9 mouse cellular contexts compared by ENCODE assay signal in the genomic region with DNA sequence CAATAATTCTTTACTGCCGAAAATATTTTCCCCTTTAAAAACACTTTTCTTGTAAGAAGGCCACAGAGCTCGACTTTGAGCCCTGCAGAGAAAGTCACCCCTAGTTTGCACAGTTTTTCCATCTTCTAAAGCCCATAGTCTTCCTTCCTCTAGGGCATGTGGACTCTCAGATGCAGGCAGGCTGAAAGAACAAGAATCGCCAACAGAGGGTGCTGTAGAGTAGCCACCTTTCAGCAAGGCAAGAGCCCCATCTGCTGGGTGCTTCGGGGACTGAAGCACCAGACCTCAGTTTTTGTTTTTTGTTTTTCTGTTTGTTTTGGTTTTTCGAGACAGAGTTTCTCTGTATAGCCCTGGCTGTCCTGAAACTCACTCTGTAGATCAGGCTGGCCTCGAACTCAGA. TPM values are rescaled to one million over a fixed set of nuclear protein-coding genes. Genes with fewer than 3 reads are reported as not detected.
DNase-seq lines count a peak whose midpoint lies in the region; ATAC-seq and TF ChIP-seq lines count a peak whose summit lies in the region.
"Had no signal": no experiment of that assay in that cellular context is flagged by ENCODE, and none has a peak within 500 bp of the region (broad histone marks: within the 10 kb centered on the region; RNA-seq: fewer than 3 reads in every experiment).

No protein-coding gene starts in this region.

- no peak overlapping the region for H3K4me3 ChIP-seq in midbrain, embryonic 10.5 days
- no peak overlapping the region for H3K4me3 ChIP-seq in midbrain, embryonic 13.5 days (replicated peaks)
- H3K4me3 ChIP-seq in embryonic facial prominence, embryonic 11.5 days (ENCODE audit: low read depth, low read length): no peak overlapping the region
- no peak overlapping the region for H3K4me3 ChIP-seq in olfactory bulb, adult 2 months (ENCODE audit: insufficient read depth, low read depth, low read length)
- H3K4me3 ChIP-seq: stomach, embryonic 15.5 days had no signal

- ATAC-seq in midbrain, embryonic 13.5 days: no peak
- ATAC-seq in embryonic facial prominence, embryonic 11.5 days (replicated peaks; ENCODE audit: insufficient number of reproducible peaks, low FRiP score, low TSS enrichment, low read depth): no peak

- no peak overlapping the region for H3K27ac ChIP-seq in midbrain, embryonic 10.5 days (replicated peaks)
- no peak overlapping the region for H3K27ac ChIP-seq in midbrain, embryonic 13.5 days
- no peak overlapping the region for H3K27ac ChIP-seq in embryonic facial prominence, embryonic 11.5 days (replicated peaks; ENCODE audit: low read depth, low read length)
- H3K27ac ChIP-seq in olfactory bulb, adult 2 months (ENCODE audit: insufficient read depth, low read depth, low read length): no peak overlapping the region
- H3K27ac ChIP-seq: stomach, embryonic 15.5 days had no signal

- H3K27me3 ChIP-seq in midbrain, embryonic 10.5 days (ENCODE audit: low read depth, poor library complexity, severe bottlenecking): no peaks in the 10 kb centered on the region
- no peaks in the 10 kb centered on the region for H3K27me3 ChIP-seq in midbrain, embryonic 13.5 days
- H3K27me3 ChIP-seq in embryonic facial prominence, embryonic 11.5 days (ENCODE audit: control insufficient read depth, insufficient read depth, low read length): no peaks in the 10 kb centered on the region
- H3K27me3 ChIP-seq: stomach, embryonic 15.5 days had no signal

- H3K4me1 ChIP-seq in midbrain, embryonic 10.5 days: no peaks in the 10 kb centered on the region
- H3K4me1 ChIP-seq in midbrain, embryonic 13.5 days (replicated peaks): no peaks in the 10 kb centered on the region
- H3K4me1 ChIP-seq in embryonic facial prominence, embryonic 11.5 days (ENCODE audit: control insufficient read depth, insufficient read depth, low read length): no peaks in the 10 kb centered on the region
- no peaks in the 10 kb centered on the region for H3K4me1 ChIP-seq in olfactory bulb, adult 2 months (ENCODE audit: control insufficient read depth, insufficient read depth, low read length)
- H3K4me1 ChIP-seq: stomach, embryonic 15.5 days had no signal

- no peak for TF ChIP-seq POLR2A in olfactory bulb, adult 2 months (IDR thresholded peaks at IDR 0.05; ENCODE audit: insufficient read depth, low read depth, low read length)

- H3K4me2 ChIP-seq in midbrain, embryonic 13.5 days (replicated peaks): no peak overlapping the region
- no peak overlapping the region for H3K4me2 ChIP-seq in embryonic facial prominence, embryonic 11.5 days (ENCODE audit: low read depth, low read length)
- H3K4me2 ChIP-seq: stomach, embryonic 15.5 days had no signal

- H3K9ac ChIP-seq in midbrain, embryonic 13.5 days (replicated peaks): no peak overlapping the region
- no peak overlapping the region for H3K9ac ChIP-seq in embryonic facial prominence, embryonic 11.5 days (replicated peaks; ENCODE audit: low read length)
- H3K9ac ChIP-seq: stomach, embryonic 15.5 days had no signal

- peak; percentile 49 for DNase-seq in midbrain, embryonic 10.5 days (ENCODE audit: low spot score)
- peak; percentile 48 to 55 for DNase-seq in adrenal gland, postnatal 4 days (ENCODE audit: low spot score in 2 of 2)
- DNase-seq in embryonic facial prominence, embryonic 11.5 days (ENCODE audit: low spot score): peak; percentile 79
- peak; percentile 61 for DNase-seq in hindlimb bud, embryonic 11.5 days (ENCODE audit: extremely low spot score, low read depth, low spot score)
- peak; percentile 37 to 52 for DNase-seq in left cerebral cortex, postnatal 36 days (ENCODE audit: low spot score in 2 of 2)
- DNase-seq in testis, postnatal 14 days (ENCODE audit: low spot score): peak; percentile 67

- 52% methylated on average over 6 of the region's 6 CpGs for WGBS in midbrain, embryonic 10.5 days
- WGBS in midbrain, embryonic 13.5 days: 57% methylated on average over 6 of the region's 6 CpGs
- 57% methylated on average over 6 of the region's 6 CpGs for WGBS in embryonic facial prominence, embryonic 11.5 days
- WGBS in olfactory bulb, adult 2 months: 43% methylated on average over 6 of the region's 6 CpGs

- peak; percentile 98 for TF ChIP-seq CTCF in olfactory bulb, adult 2 months (IDR thresholded peaks at IDR 0.05; ENCODE audit: insufficient read depth, low read depth, low read length)

- peaks cover 80% of the 10 kb centered on the region for H3K36me3 ChIP-seq in midbrain, embryonic 10.5 days
- peaks cover 59% of the 10 kb centered on the region for H3K36me3 ChIP-seq in midbrain, embryonic 13.5 days
- H3K36me3 ChIP-seq in embryonic facial prominence, embryonic 11.5 days (replicated peaks; ENCODE audit: control insufficient read depth, insufficient read depth, low read depth, low read length): no peaks in the 10 kb centered on the region

- 0 out of 2 replicates have a peak, but pooled peaks cover 5% of the 10 kb centered on the region for H3K9me3 ChIP-seq in midbrain, embryonic 10.5 days (replicated peaks)
- no peaks in the 10 kb centered on the region for H3K9me3 ChIP-seq in midbrain, embryonic 13.5 days
- H3K9me3 ChIP-seq in embryonic facial prominence, embryonic 11.5 days (replicated peaks; ENCODE audit: control insufficient read depth, low read length): no peaks in the 10 kb centered on the region
- H3K9me3 ChIP-seq: stomach, embryonic 15.5 days had no signal

- intact Hi-C loops in left cerebral cortex, postnatal 36 days (cut with DNase I): loop anchor here (1.0 kb wide), 1 partner anchor 29 kb away; no protein-coding TSS in a partner anchor

RNA-seq across cellular contexts. Expression of a gene that starts 25.9 kb away (rescaled TPM):
- polyA plus RNA-seq in midbrain, embryonic 10.5 days (2016; fragmentation: Nextera tagmentation; extraction: Ambion mirVana): 6.3 and 8.2 TPM in 2 replicates
- polyA plus RNA-seq in midbrain, embryonic 13.5 days (2015; fragmentation: Nextera tagmentation; extraction: Ambion mirVana): 4.9 and 5.5 TPM in 2 replicates
- total RNA-seq in adrenal gland, postnatal 4 days (2021): 10 to 100 TPM; 26.0 to 28.3 TPM
- 5.4 and 5.8 TPM in 2 replicates for polyA plus RNA-seq in embryonic facial prominence, embryonic 11.5 days (2014; fragmentation: Nextera tagmentation; extraction: Ambion mirVana)
- 1 to 10 TPM; 3.6 to 3.8 TPM for total RNA-seq in left cerebral cortex, postnatal 36 days (2021)
- polyA plus RNA-seq in olfactory bulb, adult 2 months (2012; ENCODE audit: insufficient read depth, insufficient read length, low replicate concordance, missing spikeins): not detected in 2 replicates

RNA-seq across cellular contexts. Expression of a gene that starts 26.5 kb away (rescaled TPM):
- polyA plus RNA-seq in midbrain, embryonic 10.5 days (2016; fragmentation: Nextera tagmentation; extraction: Ambion mirVana): 30.8 and 56.1 TPM in 2 replicates
- 57.7 and 61.2 TPM in 2 replicates for polyA plus RNA-seq in midbrain, embryonic 13.5 days (2015; fragmentation: Nextera tagmentation; extraction: Ambion mirVana)
- 10 to 100 TPM; 17.2 to 45.8 TPM for total RNA-seq in adrenal gland, postnatal 4 days (2021)
- 50.6 and 76.6 TPM in 2 replicates for polyA plus RNA-seq in embryonic facial prominence, embryonic 11.5 days (2014; fragmentation: Nextera tagmentation; extraction: Ambion mirVana)
- total RNA-seq in left cerebral cortex, postnatal 36 days (2021): 1 to 10 TPM; 3.2 to 4.9 TPM
- polyA plus RNA-seq in olfactory bulb, adult 2 months (2012; ENCODE audit: insufficient read depth, insufficient read length, low replicate concordance, missing spikeins): not detected in 2 replicates

RNA-seq across cellular contexts. Expression of a gene that starts 45.9 kb away (rescaled TPM):
- polyA plus RNA-seq in midbrain, embryonic 10.5 days (2016; fragmentation: Nextera tagmentation; extraction: Ambion mirVana): not detected in 2 replicates
- not detected in 2 replicates for polyA plus RNA-seq in midbrain, embryonic 13.5 days (2015; fragmentation: Nextera tagmentation; extraction: Ambion mirVana)
- not detected for total RNA-seq in adrenal gland, postnatal 4 days (2021)
- polyA plus RNA-seq in embryonic facial prominence, embryonic 11.5 days (2014; fragmentation: Nextera tagmentation; extraction: Ambion mirVana): not detected in 2 replicates
- not detected for total RNA-seq in left cerebral cortex, postnatal 36 days (2021)
- polyA plus RNA-seq in olfactory bulb, adult 2 months (2012; ENCODE audit: insufficient read depth, insufficient read length, low replicate concordance, missing spikeins): not detected in 2 replicates

Comparison
In these comparisons a context has a peak if more than half of its experiments do, and no peak if none do; other contexts are left out.
1. RNA of a gene that starts 26.5 kb away (polyA plus RNA-seq): 57.7 to 61.2 TPM in midbrain, embryonic 13.5 days, 50.6 to 76.6 TPM in embryonic facial prominence, embryonic 11.5 days and 30.8 to 56.1 TPM in midbrain, embryonic 10.5 days; not detected in olfactory bulb, adult 2 months; every median in the first group is over 10 times any median in the second.
2. Peak in every context shown above with its lines, with median percentiles within 50 percentile points of each other: DNase-seq.